Mouse (Mus musculus): ENCODE measurements at regions not wholly inside any gene's neighbourhood (a gene's known extent, or its start where the extent isn't known, plus 50 kb on each side); places are given as distances from the start of the nearest gene placed in this dataset.

DNA sequence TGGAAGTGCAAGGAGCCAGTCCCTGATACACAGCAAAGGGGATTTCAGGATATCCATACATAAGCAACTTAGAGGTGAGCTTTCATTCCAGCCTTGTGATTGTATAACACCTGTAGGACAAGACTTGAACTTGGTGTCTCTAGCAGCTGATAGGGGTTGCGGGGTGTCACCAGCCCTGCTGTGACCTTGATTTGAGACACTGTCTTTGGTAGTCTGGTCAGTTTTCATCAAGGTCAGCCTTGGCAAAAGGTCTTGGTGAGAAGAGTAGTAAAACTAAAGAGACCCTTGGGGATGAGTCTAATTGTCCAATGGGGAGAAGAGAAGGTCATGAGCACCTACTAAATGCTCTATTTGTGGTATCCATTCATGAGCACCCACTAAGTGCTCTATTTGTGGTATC lies 172.0 kb upstream of the Ubash3b start:
- in situ Hi-C loops (cut with MboI, MseI) = no loop called here

- in situ Hi-C loops (cut with MboI, MseI) = no loop called here
These were observed 167.5 kb upstream of the Ubash3b start for GRCm38 (mm10) chr9:41328959-41329358.

DNA sequence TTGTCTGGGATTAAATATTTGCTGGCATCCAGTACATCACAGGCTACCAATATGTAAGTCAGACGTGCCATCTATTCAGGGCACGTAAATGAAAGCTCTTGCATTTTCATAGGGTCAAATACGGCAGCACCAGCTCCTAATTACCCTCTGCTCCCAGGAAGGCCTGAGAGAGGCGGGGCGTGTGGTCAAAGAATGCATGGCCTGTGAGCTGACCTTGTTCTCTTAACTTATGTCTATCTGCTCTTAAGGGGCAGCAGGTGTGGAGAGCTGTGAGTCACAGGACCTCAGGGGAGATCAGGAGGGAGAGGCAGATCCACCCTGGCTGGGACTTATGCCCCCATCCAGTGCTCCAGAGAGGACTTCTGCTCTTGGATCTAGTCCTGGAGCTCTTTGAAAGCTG lies 167.0 kb upstream of the Ubash3b start:
- in situ Hi-C loops (cut with MboI, MseI) = no loop called here

GRCm38 (mm10) chr9:41328056-41328455 lies 166.6 kb upstream of the Ubash3b start:
- in situ Hi-C loops (cut with MboI, MseI) = no loop called here

- in situ Hi-C loops (cut with MboI, MseI) = no loop called here
These were observed 166.1 kb upstream of the Ubash3b start for GRCm38 (mm10) chr9:41327561-41327960.

GRCm38 (mm10) chr9:41326772-41327560 lies 165.5 kb upstream of the Ubash3b start:
- in situ Hi-C loops (cut with MboI, MseI) = no loop called here

DNA sequence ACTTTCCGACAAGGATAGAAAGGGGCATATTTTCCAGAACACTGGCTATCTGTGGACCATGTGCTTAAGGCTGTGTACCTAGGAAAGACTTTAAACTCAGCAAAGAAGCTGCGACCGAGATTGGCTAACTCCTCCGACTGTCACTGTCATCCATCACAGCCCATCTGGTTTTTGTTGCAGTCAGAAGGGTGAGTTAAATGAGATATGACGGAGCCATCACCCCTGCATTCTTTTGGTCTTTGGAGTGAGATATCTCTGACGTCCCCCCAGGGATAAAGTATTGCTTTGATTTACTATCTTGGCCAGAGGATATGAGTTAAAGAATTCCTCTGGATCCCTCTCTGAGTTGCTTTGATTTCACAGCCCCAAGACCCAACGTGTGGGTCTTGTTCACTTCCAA lies 160.0 kb upstream of the Ubash3b start:
- in situ Hi-C loops (cut with MboI, MseI) = no loop called here

DNA sequence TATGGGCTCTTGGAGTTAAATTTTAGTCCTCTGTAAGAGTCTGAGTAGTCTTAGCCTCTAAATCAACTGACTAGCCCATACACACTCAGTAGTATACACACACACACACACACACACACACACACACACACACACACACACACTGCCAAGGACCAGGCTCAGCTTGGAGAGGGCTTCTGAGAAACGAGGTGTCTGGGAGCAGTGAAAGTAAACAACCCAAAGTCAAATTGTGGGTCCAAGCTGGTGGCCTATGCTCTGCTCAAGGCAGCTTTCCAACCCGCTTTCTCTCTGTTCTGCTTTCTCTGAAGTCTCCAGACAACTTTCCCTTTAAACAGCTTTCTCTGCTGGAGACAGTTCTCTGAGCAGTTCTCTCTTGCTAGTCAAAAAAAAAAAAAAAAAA lies 157.6 kb upstream of the Ubash3b start:
- in situ Hi-C loops (cut with MboI, MseI) = no loop called here

- in situ Hi-C loops (cut with MboI, MseI) = no loop called here
These were observed 144.7 kb upstream of the Ubash3b start for GRCm38 (mm10) chr9:41306229-41306628.

GRCm38 (mm10) chr9:41303494-41303828 lies 142.0 kb upstream of the Ubash3b start:
- in situ Hi-C loops (cut with MboI, MseI) = no loop called here

DNA sequence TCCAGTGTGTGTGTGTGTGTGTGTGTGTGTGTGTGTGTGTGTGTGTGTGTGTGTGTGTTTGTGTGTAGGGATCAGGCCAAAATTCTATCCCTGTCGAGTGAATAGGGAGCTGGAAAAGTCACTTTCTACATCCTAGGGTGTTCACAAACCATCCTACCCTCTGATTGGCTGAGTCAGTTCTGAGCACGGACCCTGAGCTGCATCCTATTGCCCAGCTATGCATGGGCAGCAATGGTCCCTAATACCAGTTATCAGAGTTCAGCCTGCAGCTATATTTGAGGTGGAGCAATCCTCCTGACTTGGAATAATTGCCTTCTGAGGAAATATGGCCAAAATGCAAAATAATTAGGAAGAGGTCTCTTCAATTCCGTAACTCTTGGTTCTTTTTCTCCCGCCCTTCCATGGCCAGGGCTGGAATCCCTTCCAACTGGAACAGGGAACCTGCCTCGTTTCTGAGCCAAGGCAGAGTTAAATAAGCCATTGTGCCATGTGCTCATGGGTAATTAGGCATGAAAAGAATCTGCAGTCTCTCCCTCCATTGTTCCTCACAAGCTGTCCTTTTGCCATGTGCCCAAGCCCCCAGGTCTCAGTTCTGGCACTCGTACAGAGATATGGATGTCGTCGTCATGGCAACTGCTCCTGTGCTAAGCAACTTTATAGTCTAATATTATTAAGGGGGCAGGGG lies 141.5 kb upstream of the Ubash3b start:
- in situ Hi-C loops (cut with MboI, MseI) = no loop called here

DNA sequence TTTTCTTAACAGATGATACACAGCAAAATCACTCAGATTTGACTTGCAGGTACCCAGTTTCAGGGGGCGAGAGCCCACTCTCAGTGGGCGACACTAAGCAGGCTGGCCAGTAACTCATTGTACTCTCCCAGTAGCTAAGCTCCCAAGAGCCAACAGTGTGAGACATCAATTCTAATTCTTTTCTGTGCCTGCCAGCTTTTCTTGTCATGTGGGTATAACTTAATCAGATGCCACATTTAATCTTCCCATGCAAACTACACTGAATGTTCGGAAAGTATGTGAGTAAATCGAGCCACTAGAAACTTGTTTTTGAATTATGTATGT lies 124.6 kb upstream of the Ubash3b start:
- in situ Hi-C loops (cut with MboI, MseI) = no loop called here

- in situ Hi-C loops (cut with MboI, MseI) = no loop called here
These were observed 124.0 kb upstream of the Ubash3b start for GRCm38 (mm10) chr9:41285266-41286144.

DNA sequence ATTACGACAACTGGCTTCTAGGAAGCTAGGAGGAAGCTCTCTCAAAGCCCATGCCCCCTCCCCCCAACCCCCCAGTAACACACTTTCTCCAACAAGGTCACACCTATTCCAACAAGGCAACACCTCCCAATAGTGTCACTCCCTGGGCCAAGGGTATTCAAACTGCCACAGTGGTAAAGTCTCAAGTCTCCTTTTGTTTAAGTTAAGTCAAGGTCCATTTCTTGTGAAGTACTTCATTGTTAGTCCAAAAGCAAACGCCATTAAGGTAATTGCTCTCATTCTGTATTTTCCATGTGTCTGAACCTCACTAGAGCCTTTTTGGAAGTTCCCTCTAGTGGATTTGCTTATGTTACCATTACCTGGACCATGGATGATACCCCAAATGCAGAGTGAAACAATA lies 116.2 kb upstream of the Ubash3b start:
- in situ Hi-C loops (cut with MboI, MseI) = no loop called here

DNA sequence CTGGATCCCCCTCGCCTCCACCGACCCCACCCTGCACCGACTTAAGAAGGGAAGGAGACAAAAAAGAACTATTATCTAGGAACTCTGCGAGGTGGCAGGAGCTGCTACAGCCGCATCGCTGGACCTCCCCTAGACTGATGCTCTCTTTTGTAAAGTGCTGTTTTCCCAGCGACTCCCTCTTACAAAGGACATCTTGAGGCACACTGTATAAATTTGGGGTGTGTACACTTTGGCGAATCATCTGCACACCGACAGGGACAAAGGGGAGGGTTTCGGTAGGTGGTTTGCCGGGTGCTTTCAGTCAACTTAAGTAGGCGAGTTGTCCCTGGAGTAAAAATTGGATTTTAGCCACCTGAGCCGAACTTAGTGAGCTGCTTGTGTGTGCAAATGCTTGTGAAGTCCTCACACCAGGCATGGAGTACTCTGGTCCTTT lies 112.4 kb upstream of the Ubash3b start:
- in situ Hi-C loops (cut with MboI, MseI) = loop anchor here (25.0 kb wide), 1 partner anchor 1388 kb away; no protein-coding TSS in a partner anchor

- in situ Hi-C loops (cut with MboI, MseI) = loop anchor here (25.0 kb wide), 1 partner anchor 1389 kb away; no protein-coding TSS in a partner anchor
These were observed 111.8 kb upstream of the Ubash3b start for GRCm38 (mm10) chr9:41273171-41273781.

GRCm38 (mm10) chr9:41272596-41272995 lies 111.1 kb upstream of the Ubash3b start:
- in situ Hi-C loops (cut with MboI, MseI) = loop anchor here (25.0 kb wide), 1 partner anchor 1390 kb away; no protein-coding TSS in a partner anchor

- in situ Hi-C loops (cut with MboI, MseI) = loop anchor here (25.0 kb wide), 1 partner anchor 1394 kb away; no protein-coding TSS in a partner anchor
These were observed 106.6 kb upstream of the Ubash3b start for GRCm38 (mm10) chr9:41268112-41268511.

DNA sequence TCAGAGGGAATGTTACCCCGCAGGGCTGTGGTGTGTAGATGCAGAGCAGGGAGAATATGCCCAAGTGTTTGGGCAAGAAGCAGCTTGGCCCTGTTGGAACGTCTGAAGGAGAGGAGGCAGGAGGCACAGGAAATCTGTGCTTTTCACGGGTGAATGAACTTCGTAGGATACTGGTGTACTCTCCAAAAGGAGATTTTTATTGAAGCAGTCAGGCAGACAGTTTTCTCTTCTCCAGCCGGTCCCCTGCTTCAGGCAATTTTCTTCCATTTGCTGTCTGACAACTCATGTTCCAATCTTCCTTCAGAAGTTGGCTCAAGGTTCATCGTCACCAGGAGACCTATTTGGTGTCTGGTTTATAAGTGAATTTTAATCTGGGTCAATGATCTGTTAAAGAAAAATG lies 103.0 kb upstream of the Ubash3b start:
- in situ Hi-C loops (cut with MboI, MseI) = loop anchor here (25.0 kb wide), 1 partner anchor 1398 kb away; no protein-coding TSS in a partner anchor

GRCm38 (mm10) chr9:41257244-41257643 lies 95.7 kb upstream of the Ubash3b start:
- in situ Hi-C loops (cut with MboI, MseI) = loop anchor here (25.0 kb wide), 1 partner anchor 1405 kb away; no protein-coding TSS in a partner anchor

DNA sequence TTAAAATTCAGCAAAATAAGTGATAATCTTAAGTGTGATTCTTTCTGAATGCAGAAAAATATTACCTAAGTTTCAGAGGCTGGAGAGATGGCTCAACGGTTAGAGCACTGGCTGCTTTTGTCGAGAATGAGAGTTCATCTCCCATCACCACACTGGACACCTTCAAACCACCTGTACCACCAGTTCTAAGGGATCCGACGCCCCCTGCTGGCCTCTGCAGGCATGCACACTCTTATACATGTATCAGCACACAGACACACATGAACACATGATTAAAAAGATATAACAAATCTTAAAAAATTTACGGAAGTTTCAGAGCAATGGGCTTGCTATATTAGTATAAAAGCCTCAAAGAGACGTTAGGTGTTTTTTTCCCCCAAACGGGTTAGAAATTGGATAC lies 80.9 kb upstream of the Ubash3b start:
- in situ Hi-C loops (cut with MboI, MseI) = no loop called here

- in situ Hi-C loops (cut with MboI, MseI) = loop anchor here (10.0 kb wide), 1 partner anchor 206 kb away; no protein-coding TSS in a partner anchor
These were observed 77.6 kb upstream of the Ubash3b start for GRCm38 (mm10) chr9:41239097-41239451.
